Mouse (Mus musculus): ENCODE data around the gene Cyp3a13.
"Not testable (repeated sequence)": the region's sequence is repeated elsewhere in the genome, so short reads cannot be mapped to it uniquely, and the experiment has no call there.

- TF ChIP-seq GATA1 (IDR thresholded peaks at IDR 0.05; ENCODE audit: borderline replicate concordance, low read length); CTCF (IDR thresholded peaks at IDR 0.05; ENCODE audit: low read depth, low read length); TAL1 (conservative IDR thresholded peaks at IDR 0.05; ENCODE audit: low read depth, low read length): not testable (repeated sequence)
Measured at GRCm38 (mm10) chr5:137871644-137872380, 49.6 kb downstream of the Cyp3a13 start, which contains the start of gene Pilrb2.
